Mouse (Mus musculus) bone marrow, adult 2 months (tissue): ENCODE measurements at regions not wholly inside any gene's neighbourhood (a gene's known extent, or its start where the extent isn't known, plus 50 kb on each side); places are given as distances from the start of the nearest gene placed in this dataset.

Experiments used
- CTCF ChIP-seq: fragments of 200-500 bp; IDR thresholded peaks from 2 replicates; pipeline ENCODE4 v1.5.1; 2011; ENCODE audit warnings: low read length, control low read depth; ENCODE audit not compliant: control insufficient read depth, insufficient read depth
- POLR2A ChIP-seq: fragments of 200-500 bp; IDR thresholded peaks from 2 replicates; pipeline ENCODE4 v1.6.1; 2011; ENCODE audit warnings: low read depth, mild to moderate bottlenecking, control low read depth, low read length, borderline replicate concordance; ENCODE audit not compliant: control insufficient read depth

- TF ChIP-seq CTCF = no peak
- TF ChIP-seq POLR2A = no peak
Measured at GRCm38 (mm10) chr17:48724513-48725112, 207.6 kb upstream of the Lrfn2 start.
